Mouse (Mus musculus) right cerebral cortex, postnatal 14 days (tissue): ENCODE results near the gene Pex11b.
"Not testable (repeated sequence)": the region's sequence is repeated elsewhere in the genome, so short reads cannot be mapped to it uniquely, and the experiment has no call there.

Source experiments
- DNase-seq: peaks from one replicate; pipeline ENCODE4 v3.0.0; 2022

The Pex11b gene

GRCm38 (mm10) chr3:96634928-96635879, at the start of gene Pex11b, which contains the start of gene Gm42957:
TSS of gene Pex11b (plus strand) at chr3:96635376.
TSS of gene Gm42957 (plus strand) at chr3:96635474.
- DNase-seq: peak; percentile 84

GRCm38 (mm10) chr3:96590657-96591056, 44.5 kb upstream of the Pex11b start:
- DNase-seq: no peak

GRCm38 (mm10) chr3:96593374-96593773, 41.8 kb upstream of the Pex11b start:
- DNase-seq: no peak

GRCm38 (mm10) chr3:96593790-96594560, 41.2 kb upstream of the Pex11b start, which contains the start of gene Polr3gl:
TSS of gene Polr3gl (minus strand) at chr3:96594181.
- peak; percentile 94 for DNase-seq

- no peak for DNase-seq
Observed at GRCm38 (mm10) chr3:96594851-96595250, 40.3 kb upstream of the Pex11b start.

GRCm38 (mm10) chr3:96595661-96596060, 39.5 kb upstream of the Pex11b start:
- DNase-seq: no peak

GRCm38 (mm10) chr3:96596228-96596707, 38.9 kb upstream of the Pex11b start, which contains the start of gene Ankrd34a:
TSS of gene Ankrd34a (plus strand) at chr3:96596636.
- peak; percentile 79 for DNase-seq

- DNase-seq: peak; percentile 50
Observed at GRCm38 (mm10) chr3:96596855-96597254, 38.3 kb upstream of the Pex11b start.

GRCm38 (mm10) chr3:96597435-96597891, 37.7 kb upstream of the Pex11b start:
- peak; percentile 50 for DNase-seq

- DNase-seq: peak; percentile 67
Observed at GRCm38 (mm10) chr3:96598156-96599068, 36.8 kb upstream of the Pex11b start.

GRCm38 (mm10) chr3:96599069-96599393, 36.1 kb upstream of the Pex11b start:
- no peak for DNase-seq

GRCm38 (mm10) chr3:96599411-96599810, 35.8 kb upstream of the Pex11b start:
- DNase-seq: no peak

GRCm38 (mm10) chr3:96600639-96601250, 34.4 kb upstream of the Pex11b start, which contains the start of gene Lix1l:
TSS of gene Lix1l (plus strand) at chr3:96601149.
- peak; percentile 88 for DNase-seq

- peak; percentile 62 for DNase-seq
Observed at GRCm38 (mm10) chr3:96601251-96601787, 33.9 kb upstream of the Pex11b start.

- peak; percentile 13 for DNase-seq
Observed at GRCm38 (mm10) chr3:96601941-96602703, 33.1 kb upstream of the Pex11b start.

GRCm38 (mm10) chr3:96602704-96603084, 32.5 kb upstream of the Pex11b start:
- DNase-seq: no peak

- no peak for DNase-seq
Observed at GRCm38 (mm10) chr3:96603311-96603710, 31.9 kb upstream of the Pex11b start.

GRCm38 (mm10) chr3:96606007-96606406, 29.2 kb upstream of the Pex11b start:
- DNase-seq: not testable (repeated sequence)

GRCm38 (mm10) chr3:96606618-96607017, 28.6 kb upstream of the Pex11b start:
- DNase-seq: no peak

GRCm38 (mm10) chr3:96617941-96618340, 17.2 kb upstream of the Pex11b start:
- no peak for DNase-seq

GRCm38 (mm10) chr3:96623201-96623600, 12.0 kb upstream of the Pex11b start:
- no peak for DNase-seq
